Mouse (Mus musculus) bone marrow macrophage, adult 2 months (primary cell): ENCODE measurements around the gene Aldh18a1.

ENCODE experiments used
- CTCF ChIP-seq: IDR thresholded peaks from 2 replicates; pipeline ENCODE4 v1.5.1; 2012; ENCODE audit warnings: low read depth, mild to moderate bottlenecking, low read length, moderate library complexity
- POLR2A ChIP-seq: IDR thresholded peaks from 2 replicates; pipeline ENCODE4 v1.6.1; 2012; ENCODE audit warnings: mild to moderate bottlenecking, low read depth, low read length, borderline replicate concordance

- TF ChIP-seq CTCF = no peak
- no peak for TF ChIP-seq POLR2A
Measured at GRCm38 (mm10) chr19:40563880-40564645, 24.2 kb downstream of the Aldh18a1 start.
